Mouse (Mus musculus) heart, adult 9 months (tissue): ENCODE data around the gene Ap5z1.

Experiments used
- DNase-seq, 2 experiments: peaks; one replicate each; pipeline ENCODE4 v3.0.0; 2022; ENCODE audit warnings: low spot score in 2 of 2

The Ap5z1 gene

DNA sequence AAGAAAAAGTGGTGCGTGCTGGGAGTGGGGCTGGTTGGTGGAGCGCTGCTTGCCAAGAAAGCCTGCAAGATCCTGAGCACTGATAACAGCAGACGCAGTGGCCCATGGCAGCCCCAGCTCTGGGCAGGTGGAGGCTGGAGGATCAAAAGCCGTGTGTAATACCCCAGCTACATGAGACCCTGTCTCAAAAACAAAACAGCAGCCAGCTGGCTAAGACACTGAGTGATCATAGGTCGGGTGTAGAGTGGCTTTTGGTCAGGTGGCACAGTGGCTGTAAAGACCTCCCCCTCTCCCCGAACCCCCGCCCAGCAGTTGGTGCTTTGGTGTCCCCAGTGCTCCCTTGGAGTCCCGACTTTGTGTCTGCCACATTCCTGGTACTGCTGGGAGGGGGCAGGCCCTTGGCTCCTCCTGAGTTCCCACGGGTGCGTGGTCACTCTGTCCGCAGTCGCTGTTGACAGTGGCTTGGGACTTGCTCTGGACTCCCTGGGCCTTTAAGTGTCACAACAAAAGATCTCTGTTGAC is 23.8 kb upstream of the Ap5z1 start:
- DNase-seq: no peak

DNA sequence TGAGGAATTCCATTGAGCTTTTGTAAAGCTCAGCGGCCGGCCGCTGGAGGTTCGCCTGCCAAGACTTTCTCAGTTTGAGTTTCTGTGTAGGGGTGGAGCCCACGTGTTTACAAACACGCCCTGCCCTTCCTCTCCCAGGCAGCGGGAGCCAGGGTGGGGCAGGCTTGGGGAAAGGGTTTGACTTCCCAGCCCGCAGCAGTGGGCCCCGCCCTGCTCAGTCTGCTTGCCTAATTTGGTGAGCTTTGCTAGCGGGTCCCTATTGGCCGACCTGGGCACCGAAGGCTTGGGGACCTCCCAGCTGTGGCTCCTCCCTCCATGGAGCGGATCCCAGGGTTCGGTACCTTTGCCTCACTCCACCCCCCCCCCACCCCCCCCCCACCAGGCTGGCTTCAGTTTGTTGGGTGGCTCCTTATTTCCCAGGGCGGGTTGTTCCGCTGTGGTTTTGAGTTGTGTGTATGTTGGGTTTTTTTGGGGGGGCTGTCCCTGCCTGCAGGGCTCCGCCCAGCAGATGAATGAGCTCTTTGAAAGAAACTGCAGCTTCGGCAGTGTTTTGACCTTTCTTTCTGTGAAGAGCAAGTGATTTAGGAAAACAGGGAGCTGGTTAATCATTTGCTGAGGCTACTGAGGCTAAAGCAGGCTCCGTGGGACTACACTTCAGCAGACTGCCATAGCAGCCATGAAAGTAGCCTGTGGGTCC is 23.1 kb upstream of the Ap5z1 start:
- DNase-seq: peak; percentile 98

DNA sequence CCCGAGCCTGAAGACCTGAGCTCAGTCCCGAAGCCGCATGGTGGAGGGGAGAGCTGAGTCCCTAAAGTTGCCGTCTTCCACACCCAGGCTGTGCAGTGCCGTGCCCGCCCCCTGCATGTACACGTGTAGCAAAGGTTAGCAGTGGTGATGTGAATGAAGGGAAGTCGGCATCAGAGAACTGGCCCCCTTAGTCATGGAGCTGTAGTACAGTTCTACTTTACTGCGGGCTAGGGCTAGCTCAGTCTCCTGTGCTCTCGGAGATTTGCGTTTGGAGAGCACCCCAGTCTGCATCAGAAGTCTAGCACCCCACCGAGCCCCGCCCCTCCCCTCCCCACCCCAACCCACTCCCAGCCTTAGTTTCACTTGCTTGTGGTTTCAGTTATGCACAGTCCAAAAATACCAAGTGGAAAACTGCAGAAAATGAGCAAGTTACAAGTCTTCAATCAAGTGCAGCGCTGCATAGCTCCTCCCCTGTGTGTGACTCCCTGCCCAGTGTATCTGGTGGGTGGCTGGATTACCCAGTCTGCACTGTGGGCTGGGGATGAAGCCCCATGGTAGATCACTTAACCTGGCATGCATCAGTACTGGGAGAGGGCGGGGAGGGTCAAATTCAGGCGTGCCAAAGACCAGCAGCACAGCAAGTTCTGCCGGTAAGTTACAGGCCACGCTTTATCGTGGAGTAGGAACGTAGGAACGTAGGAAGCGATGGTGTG is 22.3 kb upstream of the Ap5z1 start:
- DNase-seq: no peak

DNA sequence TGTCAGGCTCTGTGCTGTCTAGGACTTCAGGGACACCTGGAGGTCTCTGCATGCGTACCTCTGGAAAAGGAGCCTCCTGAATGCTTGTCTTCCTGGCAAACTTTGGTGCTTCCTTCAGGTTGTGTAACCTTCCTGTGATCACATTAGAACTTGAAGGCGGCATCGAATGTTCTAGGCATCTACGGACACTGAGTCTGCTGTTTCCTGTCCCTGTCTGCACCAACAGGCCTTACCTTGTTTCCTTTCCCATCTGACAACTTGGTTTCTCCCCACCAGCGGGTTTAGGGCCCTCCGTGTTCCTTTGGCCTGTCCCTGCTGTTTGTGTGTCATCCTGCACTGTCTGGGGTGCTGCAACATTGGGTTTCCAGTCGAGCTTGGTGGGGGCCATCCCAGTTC is 21.7 kb upstream of the Ap5z1 start:
- no peak for DNase-seq

DNA sequence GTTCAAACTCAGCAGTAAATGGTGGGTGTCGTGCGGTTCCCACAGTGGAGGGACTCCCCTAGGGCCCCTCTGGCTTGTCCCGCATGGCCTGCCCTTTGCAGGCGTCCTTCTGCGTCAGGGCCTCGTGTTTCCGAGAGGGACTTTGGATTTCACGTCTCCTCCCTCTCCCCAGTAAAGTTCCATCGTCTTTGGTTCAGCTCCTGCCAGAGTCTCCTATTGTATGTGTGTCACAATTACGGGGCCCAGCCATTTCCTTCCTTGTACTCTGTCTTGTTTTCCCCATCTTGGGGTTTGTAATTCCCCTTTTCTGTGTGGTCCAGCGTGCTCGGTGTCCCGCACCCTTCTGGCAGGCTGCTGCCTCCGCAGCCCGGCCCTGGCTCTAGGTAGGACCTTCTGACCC is 20.2 kb upstream of the Ap5z1 start:
- DNase-seq: no peak

DNA sequence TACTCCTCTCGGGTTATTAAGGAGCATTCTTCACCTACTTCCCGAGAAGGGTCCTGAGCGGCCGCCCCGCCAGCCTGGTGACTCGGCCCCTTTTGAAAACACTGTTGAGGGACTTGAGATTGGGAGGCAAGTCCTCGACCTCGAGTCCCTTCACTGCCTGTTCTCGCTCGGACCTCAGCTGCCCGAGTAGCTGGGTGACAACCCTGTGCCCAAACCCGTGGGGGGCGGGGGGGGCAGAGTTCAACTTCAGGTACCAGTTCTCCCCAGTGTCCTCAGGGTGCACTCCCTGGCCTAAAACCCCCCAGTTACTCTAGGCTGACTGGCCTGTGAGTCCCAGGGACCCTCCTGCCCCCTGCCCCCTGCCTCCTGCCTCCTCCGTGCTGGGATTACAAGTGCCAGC is 19.8 kb upstream of the Ap5z1 start:
- no peak for DNase-seq

DNA sequence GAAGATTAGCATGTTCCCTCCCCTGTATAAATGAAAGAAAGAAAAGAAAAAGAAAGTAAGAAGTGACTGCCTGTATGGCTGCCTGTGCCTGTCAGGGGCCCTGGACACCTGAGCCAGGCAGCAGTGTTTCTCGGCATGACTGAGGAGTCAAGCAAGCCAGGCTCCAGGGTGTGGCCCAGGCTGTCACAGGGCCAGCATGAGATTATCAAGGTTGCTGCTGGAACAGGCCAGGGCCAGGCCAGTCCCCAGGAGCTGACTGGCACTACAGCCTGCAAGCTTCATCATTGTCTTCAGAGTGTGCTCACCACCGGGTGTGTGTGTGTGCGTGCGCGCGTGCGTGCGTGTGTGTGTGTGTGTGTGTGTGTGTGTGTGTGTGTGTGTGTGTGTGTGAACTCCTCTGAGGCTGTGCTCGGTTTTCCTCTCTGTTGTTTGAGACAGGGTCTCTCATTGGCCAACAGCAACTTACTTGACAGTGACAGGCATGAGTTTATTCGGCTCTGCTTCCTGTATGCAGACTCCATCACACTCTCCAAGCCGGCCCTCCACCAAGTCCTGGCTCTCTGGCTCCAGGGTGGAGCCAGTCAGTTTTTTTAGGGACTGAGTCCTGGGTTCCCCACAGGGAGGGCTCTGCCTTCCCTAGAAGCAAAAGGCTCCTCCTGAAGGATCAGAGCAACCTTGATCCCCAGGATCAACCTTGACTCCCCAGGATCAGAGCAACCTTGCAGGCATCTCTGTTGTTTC is 18.8 kb upstream of the Ap5z1 start:
- DNase-seq: peak in 1 of 2 experiments; percentile 35

DNA sequence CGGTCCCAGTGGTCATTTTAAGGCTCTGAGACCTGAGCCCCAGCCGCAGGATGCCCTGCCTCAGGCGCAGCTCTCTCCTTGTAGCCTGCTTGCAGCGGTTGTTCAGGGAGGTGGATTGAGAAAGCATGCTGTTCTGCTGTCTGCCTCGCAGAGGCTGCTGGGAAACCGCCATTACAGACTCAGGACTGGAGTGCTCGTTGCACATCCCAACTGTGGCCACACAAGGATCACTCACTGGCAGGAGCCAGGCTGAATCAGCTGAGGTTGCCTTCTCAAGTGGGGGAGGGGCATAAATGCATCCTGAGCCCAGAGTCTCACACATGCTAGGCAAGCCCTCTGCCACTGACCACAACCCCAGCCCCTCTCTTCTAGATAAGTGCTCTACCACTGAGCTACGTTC is 18.0 kb upstream of the Ap5z1 start:
- DNase-seq: no peak

DNA sequence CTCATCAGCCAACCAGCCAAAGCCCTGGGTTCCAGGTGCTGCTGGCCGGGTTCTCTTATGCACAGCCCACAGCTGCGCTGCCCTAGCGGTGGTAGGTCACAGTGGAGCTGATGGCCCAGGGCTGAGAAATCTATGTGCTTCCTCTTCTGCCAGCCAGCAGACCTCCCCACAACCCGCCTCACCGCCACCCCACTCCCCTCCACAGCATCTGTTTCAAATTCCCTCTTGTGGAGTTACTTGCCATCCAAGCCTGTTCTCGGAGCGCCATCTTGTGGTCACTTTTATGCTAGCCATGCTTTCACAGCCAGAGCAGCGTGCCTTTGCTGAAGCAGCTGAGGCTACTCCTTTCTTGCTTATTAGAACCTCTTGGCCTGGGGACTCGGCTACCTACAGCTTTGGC is 15.7 kb upstream of the Ap5z1 start:
- DNase-seq: peak; percentile 64 to 84

DNA sequence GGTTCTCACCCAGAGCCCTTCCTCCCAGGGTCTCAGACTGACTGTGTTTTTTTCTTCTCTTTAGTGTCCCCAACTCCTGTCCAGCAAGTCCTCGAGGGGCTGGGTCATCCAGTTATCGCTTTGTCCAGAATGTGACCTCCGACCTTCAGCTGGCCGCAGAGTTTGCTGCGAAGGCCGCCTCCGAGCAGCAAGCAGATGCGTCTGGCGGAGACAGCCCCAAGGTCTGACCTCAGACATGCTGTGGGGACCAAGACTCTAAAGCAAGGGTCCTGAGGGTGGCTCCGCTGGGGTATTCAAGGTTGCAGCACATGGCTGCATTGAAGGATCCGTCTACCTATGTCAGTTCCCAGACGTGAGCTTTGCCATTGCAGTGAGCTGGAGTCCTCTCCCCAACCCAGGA is 15.1 kb upstream of the Ap5z1 start:
- no peak for DNase-seq

DNA sequence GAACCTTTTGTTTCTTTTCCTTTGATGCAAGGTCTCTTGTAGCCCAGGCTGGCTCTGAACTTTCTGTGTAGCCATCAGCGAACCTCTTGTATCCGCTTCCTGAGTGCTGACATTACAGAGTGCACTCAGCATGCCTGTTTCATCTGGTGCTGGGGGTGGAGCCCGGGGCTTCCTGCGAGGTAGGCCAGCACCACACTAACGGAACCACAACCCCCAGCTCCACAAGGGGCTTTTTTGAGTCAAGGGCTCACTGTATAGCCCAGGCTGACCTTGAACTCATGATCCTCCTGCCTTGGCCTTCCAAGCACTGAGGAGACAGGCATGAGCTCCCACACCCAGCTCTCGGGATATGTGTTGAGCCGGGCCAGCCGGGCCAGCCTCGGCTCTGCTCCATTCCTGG is 12.9 kb upstream of the Ap5z1 start:
- DNase-seq: no peak

DNA sequence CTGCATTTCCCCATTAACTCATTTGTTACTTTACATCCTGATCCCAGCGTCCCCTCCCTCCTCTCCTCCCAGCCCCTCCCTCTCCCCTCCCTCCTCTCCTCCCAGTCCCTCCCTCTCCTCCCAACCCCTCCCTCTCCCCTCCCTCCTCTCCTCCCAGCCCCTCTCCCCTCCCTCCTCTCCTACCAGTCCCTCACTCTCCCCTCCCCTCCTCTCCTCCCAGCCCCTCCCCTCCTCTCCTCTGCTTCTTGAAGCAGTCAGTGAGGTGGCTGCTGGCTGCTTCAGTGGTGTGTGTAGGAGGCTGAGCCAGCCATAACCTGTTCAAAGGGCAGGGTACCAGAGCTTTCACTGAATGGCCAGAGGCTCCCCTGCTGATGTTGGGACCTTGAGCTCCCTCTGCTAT is 12.0 kb upstream of the Ap5z1 start:
- no peak for DNase-seq

DNA sequence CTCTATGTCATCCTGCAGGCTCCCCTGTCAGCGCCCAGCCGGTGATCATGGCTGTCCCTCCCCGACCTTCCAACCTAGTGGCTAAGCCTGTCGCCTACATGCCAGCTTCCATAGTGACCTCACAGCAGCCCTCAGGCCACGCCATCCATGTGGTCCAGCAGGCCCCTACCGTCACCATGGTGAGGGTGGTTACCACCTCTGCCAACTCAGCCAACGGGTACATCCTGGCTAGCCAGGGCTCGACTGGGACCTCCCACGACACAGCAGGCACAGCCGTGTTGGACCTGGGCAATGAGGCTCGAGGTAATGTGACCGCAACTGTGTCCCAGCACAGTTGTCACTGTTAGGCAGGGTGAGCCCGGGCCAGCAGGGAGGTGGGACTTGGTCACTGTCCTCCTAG is 10.0 kb upstream of the Ap5z1 start:
- DNase-seq: no peak

DNA sequence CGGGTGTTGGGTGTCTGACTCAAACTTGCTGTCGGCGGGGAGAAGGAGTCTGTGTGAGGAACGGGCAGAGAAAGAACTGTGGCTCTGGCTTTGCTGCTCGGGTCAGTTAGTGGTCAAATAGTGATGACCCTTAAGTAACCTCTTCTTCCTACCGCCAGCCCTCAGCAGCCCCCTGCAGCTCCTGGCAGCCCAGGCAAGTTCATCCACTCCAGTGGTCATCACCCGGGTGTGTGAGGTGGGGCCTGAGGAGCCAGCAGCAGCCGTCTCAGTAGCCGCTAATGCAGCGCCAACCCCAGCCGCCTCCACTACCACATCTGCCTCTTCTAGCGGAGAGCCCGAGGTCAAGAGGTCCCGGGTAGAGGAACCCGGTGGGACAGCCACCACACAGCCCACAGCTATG is 7.4 kb upstream of the Ap5z1 start:
- no peak for DNase-seq

DNA sequence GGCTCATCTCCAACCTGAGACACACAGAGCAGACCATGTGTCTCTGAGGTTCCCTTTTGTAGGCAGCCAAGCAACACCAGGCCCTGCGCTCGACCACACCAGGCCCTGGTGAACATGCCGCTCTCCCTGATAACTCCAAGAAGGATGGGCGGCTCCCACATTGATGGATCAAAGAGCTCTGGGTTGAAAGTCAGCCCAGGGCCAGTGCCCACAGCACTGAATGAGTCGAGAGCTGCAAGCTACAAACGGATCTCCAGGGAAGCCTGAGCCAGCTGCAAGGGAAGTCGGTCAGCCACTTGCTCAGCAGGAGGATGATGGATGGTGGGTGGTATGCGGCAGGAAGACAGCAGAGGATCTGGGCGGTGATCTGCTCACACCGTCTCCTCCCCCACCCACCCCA is 6.4 kb upstream of the Ap5z1 start:
- DNase-seq: no peak

DNA sequence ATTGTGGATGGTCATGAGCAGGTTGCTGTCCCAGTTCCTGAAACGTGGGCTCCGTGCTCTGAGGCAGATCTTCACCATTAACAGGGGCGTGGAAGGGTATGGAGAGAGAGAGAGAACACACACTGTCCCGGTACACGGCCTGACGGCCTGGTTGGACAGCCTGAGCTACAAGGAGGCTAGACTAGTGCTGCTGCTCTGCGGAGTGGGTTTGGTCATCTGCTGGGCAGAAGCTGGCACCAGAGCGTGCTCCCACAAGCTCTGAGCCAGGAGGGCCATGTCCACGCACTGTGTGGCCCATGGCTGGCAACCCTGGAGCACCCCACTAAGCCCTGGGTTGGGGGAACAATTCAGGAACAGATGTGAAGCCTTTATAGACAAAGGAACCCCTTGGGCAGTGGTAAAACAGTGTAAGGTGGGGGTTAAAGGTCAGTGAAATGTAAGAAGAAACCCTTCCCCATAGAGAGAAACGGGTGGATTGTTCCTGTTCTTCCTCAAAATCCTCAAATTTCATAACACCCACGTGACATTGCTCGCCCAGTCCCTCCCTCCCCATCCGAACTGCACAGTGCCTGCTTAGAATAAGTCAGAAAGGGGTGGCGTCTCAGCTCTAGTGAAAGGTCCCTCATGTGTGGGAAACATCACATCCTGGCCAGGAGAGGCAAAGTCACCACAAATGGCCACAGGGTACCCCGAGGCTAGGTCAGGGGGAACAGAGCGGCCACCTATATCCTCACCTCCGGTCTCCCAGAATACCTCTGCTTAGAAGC is 4.8 kb upstream of the Ap5z1 start:
- no peak for DNase-seq

DNA sequence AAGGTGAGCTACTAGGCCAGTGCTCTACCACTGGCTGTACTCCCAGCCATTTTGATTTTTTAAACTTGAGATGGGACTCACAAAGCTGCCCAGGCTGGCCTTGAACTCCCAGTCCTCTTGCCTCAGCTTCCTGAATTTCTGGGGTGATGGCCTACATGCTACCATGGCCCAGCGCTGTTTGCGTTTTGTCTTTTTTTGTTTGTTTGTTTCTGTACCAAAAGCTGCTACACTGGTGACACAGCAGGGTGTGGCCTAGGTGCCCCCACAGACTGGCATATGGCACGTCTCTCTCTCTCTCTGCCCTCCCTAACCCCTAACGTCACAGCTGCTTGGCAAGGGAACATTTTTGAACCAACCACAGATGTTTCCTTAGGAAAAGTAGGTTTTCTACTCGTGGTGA is 3.9 kb upstream of the Ap5z1 start:
- DNase-seq: no peak

DNA sequence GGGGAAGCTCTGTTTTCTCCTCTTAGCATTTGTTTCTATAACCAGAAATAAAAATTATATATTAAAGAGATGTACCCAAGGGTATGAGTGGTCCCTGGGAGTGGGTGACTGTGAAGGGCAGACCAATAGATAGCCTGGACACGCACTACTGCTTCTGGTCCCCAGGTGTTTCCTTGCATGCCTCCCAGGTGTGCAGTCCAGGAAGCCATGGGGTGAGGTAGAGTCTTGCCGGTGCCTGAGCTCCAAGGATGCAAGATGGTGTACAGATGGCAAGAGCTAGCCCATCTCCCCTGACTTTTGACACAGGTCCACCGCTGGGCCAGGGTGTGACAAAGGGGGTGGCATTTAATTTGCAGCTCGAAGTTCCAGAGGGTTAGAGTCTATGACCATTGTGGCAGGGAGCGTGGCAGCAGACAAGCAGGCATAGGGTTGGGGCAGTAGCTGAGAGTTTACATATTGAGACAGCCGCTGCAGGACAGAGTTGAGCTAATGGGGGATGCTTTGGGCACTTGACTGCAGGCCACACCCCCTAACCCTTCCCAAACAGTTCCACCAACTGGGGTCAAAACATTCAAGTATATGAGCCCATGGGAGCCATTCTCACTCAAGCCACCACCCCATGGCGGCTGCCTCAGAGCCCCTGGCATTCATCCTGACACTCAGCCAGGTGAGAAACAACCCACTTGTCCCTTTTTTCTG is 1.7 kb upstream of the Ap5z1 start:
- no peak for DNase-seq

DNA sequence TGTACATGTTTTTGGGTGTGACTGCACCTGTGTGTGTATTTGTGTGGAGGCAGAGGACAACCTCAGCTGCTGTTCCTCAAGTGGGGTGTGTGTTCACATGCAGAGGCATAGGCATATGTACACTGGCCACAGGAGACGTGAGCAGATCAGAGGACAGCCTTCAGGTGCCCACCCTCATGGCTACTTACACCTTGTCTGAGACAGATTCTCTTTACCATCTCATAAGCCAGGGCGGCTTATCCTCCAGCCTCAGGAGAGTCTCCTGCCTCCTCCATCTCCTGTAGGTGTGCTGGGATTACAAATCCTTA is 1.1 kb upstream of the Ap5z1 start:
- DNase-seq: no peak

DNA sequence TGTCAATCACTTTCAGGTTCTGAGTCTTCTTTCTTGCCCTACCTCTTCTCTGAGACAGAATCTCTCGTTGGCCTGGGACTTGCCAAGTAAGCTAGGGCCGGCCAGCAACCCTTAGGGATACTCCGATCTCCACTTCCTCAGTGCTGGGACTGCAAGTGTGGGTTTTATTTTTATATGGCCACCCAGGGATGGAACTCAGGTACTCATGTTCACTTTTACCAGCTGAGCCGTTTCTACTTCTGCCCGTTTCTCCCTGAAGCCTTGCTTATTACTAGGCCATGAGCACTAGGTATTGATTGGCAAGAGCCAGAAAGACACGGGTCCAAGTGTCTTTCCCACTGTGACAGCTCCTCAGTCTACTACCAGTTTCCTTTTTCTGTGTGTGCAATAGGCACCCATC is 733 bp upstream of the Ap5z1 start:
- DNase-seq: no peak

DNA sequence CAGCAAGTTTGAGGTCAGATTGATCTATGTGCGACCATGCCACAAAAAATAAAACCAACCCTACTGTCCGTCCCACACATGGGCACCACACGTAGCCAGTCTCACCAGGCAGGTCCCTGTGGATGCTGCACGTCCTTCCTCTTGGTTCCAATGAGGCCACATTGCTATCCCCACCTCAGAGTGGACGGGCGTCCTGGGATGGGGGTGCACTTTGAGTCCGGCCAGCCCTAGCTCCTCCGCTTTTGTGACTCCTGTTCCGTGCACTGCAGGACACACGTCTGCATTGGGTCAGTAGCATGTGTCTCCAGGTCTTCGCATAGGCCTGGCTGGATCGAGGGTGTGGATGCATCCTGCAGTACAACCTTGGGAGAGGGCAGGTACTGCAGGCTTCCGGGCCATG is 4.6 kb downstream of the Ap5z1 start:
- no peak for DNase-seq

DNA sequence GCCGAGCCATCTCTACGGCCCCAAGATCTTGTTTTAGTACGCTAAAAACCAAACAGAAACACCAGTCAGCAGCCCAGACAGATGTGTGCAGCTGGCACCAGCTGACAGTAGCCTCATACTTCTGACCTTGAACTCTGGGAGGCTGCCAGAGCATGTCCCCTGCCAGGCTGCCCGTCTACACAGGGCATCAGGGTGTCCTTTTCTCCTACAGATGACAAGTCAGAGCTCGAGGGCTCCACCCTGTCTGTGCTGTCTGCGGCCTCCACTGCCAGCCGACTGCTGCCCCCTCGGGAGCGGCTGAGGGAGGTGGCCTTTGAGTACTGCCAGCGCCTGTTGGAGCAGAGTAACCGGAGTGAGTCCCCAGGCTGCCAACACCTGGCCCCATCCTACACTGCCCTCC is 6.1 kb downstream of the Ap5z1 start:
- peak in 1 of 2 experiments; percentile 31 for DNase-seq
